Mouse (Mus musculus) kidney, postnatal 10 days (tissue): ENCODE data around the gene Tsks.

Experiments used
- DNase-seq: peaks from one replicate; pipeline ENCODE4 v3.0.0; 2021; ENCODE audit warnings: mixed read lengths

The Tsks gene

DNA sequence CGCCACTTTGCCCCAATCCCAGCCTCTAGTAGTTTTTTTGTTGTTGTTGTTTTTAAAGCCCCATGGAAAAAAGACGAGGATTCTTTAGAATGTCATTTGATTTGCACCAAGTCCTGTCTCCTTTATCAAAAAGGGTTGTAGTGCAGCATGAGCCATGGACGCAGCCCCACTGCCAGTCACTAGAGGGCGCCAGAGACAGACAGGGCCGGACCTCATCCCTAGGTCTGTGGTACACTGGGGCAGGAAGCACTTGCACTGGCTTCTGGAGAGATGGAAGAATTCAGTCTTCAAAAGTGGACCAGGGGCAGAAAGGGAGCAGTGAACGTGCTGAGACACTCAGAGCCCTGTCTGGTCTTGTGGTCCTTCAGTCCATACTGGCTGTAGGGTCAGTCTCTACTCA is 40.1 kb downstream of the Tsks start:
- peak; percentile 94 for DNase-seq

DNA sequence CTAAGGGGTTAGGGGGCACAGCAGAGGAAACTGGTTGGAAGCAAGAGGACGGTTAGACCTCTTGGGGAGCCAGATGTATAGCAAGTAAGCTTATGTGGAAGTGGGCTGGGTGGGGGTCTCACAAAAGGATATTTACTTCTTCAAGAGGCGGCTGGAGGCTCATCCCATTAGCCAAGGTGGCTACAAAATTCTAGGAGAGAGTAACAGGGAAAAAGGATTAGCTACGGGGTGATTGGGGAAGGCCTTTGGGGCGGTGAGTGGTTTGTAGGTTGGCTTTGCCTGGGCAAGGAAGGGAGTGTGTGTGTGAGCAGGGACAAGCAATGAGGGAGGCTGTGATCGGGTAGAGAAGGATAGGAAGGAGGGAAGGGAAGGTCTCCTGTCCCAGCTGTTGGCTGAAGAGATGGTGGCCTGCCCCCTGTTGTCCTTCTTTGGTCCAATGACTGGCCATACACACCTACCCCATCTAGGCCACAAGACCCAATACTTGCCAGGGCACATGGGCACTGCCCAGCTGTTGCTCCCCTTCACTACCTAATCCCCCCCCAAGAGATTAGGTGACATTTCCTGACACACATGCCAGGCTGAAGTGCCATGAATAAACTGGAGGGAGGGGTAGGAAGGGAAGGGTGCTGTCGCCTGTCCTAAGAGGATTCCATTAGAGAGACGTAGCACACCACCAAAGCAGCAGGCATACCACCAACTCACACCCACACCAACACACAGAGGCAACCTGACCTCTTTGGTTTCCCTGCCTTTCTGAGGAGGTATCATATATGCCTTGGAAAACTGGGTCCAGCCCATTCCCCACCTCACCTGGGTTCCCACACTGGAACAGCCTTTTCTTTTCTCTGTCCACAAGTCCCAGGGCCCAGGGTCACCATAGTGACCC is 41.2 kb downstream of the Tsks start:
- DNase-seq: no peak

DNA sequence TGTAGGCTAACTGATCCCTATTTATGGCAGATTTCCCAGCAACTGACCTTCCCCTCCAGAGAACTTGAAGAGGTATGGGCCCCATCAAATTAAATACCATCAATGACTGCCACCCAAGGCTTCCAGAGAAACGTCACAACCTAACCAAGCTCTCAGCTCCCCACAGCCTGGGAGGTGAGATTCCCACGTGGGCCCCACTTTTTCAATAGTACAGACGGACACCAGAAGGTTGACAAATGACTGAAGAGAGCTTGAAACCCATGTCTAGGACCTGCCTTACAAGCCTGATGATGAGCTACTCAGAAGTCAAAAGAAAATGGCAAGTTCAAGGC is 41.8 kb downstream of the Tsks start:
- DNase-seq: no peak

DNA sequence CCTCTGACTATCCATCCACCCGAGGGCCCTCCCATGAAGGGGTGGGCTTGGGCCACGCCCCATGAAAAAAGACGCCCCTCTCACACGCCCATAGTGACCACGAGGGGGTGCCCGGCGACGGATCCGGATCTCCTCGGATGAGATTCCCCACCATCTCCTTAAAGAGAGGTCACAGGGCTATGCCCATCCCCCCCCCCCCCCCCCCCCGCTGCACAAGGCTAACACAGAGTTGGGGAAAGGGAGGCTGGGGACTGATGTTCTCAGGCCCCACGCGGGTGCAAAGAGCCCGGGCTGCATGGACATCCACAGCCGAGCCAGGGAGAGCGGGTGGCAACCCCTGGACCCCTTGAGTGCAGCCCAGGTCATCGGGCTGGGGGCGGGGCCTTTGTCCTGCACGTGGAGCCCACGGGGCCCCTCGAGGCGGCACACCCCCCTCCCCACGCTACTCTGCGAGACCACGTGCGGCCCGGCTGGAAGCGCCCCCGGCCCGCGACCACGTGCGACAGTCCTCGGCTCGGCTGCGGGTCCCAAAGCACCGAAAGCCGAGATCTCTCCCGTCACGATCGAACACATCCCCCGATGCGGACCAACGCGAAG is 42.7 kb downstream of the Tsks start:
- peak; percentile 87 for DNase-seq

DNA sequence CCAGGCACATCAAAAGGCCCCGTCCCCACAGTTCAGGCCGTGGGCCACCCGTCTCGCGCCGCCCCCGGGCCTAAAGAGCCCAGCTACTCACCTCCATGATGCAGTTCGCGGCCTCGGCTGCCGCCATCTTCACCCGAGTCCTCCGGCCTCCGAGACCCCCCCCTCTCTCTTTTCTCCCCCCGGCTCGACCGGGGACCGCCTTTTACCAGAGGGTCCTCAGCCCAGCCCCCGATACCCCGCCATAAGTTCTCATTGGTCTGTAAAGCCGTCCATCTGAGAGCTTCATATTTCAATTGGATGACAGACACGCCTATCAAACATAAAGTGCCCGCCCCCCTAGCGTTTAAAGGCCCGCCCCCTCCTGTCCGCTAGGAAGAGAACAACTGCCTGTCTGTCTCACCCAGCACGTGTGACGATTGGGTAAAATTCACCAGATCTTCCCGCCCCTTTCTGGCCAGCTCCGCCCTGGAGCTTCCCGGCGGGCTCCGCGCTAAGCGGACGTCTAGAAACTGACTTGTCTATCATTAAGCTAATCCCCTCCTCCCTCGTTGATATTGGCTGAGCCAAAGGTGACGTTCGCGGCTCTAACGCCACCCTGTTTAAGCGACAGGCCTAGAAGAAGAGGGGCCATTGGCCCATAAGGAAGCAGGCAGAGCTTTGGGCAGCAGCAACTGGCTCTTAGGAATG is 43.3 kb downstream of the Tsks start, which contains the start of gene Prmt1:
Gene Prmt1, minus strand, starts transcription at position 377 of the 687 bp plus-strand sequence.
- peak; percentile 97 for DNase-seq

DNA sequence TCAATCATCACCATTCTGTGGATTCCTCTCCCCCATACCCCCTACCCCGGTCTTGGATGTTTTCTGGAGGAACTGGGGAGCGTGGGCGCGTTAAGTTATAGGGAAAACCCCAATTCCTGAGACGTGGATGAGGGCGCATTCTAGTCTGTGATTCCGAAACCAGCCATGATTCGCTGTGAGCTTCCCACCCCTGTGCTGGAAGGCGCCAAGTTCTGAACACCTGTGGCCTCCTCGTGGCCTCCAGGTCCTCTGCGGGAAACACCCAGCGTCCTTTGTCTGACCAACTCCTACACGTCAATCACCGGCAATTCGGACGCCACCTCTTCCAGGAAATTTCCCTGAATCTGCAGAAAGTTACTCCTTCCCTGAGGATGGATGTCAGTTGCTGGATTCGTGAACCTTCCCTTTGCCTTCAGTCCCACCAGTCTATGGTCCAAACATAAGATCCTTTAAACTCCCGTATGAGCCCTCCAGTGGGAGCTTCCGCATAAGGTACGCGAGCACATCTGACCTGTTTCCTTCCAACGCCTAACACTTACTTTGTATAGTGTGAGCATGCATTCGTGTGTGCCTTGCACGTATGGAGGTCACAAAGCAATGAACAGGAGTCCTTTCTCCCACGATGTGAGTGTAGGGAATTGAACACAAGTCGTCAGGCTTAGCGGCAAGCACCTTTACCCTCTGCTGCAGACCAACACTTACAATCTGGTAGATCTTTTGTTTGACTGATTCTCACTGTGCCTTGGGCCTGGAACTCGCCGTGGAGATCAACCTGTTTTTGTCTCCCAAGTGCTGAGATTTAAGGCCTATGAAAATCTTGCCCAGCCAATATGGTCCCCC is 44.1 kb downstream of the Tsks start:
- DNase-seq: no peak

DNA sequence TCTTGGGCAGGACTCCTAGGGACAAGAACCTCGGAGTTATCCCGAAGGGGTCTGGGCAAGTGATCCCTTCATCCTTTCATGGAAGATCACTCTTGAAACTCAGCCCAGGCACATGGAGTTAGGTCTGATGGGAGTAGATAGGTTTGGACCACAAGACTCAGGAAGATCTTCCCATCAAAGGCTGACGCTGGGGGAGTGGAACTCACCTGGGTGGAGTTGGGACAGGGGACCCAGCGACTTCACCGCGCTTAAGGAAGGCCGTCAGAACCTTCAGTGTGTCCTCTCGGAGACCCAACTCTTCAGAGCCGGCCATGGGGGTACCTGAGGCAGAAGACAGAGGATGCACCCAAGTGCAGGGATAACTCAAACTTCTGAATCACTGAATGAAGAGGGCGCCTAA is 53.7 kb downstream of the Tsks start:
- no peak for DNase-seq

DNA sequence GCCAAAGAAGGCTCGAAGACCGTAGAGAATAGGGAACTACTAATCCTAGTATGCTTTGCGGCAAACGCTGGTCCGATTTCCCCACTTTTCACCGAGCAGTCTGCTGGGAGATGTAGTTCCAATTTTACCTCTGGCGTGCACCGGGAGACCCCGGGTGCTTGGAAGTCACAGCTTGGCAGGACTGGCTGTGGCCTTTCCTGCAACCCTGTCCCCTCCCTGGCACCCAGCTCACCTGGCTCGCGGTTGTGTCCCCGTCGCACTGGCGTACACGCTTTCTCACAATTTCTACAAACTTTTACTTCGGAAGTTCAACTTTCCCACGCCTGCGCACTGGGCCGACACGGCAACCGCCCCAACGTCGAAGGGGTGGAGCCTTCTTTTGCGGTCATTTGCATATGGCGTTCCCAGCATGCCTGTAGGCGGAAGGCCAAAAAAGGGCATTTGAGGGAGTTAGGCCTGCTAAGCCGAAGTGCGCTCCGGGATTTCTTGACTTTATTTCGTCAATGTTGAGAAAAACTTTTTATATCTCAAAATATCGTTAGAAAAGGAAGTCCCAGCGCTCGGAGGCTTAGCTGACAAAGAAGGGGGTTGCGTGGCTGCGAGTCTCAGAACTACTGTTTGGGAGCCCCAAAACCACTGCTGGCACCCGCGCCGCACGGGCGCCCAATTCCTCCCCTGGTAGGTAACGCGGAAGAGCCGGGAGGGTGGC is 54.4 kb downstream of the Tsks start, which contains the start of gene Irf3:
Gene Irf3, plus strand, starts transcription at position 418 of the 709 bp plus-strand sequence.
- peak; percentile 98 for DNase-seq

DNA sequence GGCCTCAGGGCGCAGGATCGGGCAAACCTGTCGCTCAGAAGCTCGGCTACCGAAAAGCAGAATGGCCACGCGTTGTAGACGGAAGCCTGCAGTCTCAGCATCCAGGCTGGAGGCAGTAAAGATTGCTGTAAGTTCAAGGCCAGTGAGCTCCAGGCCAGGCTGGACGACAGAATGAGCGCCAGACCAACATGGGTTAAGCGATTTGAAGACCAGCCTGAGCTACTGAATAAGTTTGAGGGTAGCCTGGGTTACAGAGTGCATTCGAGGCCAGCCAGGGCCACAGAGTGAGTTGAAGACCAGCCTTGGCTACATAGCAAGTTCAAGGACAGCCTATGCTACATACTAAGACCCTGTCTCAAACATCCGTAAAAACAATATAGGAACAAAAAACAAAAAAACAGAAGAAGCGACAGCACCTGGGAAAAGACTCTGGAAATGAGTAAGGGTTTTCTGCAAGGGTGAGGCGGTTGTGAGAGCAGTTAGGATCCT is 55.0 kb downstream of the Tsks start:
- no peak for DNase-seq

DNA sequence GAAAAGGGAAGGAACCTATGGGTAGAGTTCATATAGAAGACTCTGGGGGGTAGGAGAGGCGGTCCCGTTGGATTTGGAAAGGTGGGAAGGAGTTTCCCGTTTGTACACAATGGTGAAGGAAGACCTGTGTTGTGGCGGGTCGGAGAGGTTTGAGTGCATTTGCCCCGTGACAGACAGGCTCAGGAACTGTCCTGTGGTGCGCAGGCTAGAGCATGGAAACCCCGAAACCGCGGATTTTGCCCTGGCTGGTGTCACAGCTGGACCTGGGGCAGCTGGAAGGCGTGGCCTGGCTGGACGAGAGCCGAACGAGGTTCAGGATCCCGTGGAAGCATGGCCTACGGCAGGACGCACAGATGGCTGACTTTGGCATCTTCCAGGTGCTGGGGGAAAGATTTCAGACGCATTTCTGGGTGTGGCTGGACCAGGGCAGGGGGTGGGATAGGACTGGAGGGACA is 55.5 kb downstream of the Tsks start, which contains the start of gene Bcl2l12:
Gene Bcl2l12, minus strand, starts transcription at position 212 of the 455 bp plus-strand sequence.
- peak; percentile 78 for DNase-seq

DNA sequence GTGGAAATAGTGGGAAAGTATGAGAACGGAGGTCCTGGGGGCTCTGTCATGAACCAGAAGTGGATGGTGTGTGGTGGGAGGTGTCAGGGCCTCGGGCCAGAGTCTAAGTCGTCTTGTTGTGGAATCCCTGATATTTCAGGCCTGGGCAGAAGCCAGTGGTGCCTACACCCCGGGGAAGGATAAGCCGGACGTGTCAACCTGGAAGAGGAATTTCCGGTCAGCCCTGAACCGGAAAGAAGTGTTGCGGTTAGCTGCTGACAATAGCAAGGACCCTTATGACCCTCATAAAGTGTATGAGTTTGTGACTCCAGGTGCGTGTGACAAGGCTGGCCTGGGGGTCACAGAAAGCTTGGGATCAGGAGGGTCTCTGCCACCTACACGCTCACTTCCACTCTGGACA is 56.7 kb downstream of the Tsks start:
- DNase-seq: no peak

DNA sequence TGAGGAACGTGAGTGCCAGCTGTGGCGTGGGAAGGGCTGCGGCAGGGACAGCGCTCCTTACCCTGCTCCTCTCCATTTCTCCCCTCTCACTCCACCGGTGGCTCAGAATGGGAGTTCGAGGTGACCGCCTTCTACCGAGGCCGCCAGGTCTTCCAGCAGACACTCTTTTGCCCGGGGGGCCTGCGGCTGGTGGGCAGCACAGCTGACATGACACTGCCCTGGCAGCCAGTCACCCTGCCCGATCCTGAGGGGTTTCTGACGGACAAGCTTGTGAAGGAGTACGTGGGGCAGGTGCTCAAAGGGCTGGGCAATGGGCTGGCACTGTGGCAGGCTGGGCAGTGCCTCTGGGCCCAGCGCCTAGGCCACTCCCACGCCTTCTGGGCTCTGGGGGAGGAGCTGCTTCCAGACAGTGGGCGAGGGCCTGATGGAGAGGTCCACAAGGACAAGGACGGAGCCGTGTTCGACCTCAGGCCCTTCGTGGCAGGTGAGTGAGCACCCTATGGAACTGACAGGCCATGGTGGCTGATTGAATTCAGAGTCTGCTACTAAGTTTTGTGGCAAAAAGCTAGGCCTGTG is 57.6 kb downstream of the Tsks start:
- no peak for DNase-seq

DNA sequence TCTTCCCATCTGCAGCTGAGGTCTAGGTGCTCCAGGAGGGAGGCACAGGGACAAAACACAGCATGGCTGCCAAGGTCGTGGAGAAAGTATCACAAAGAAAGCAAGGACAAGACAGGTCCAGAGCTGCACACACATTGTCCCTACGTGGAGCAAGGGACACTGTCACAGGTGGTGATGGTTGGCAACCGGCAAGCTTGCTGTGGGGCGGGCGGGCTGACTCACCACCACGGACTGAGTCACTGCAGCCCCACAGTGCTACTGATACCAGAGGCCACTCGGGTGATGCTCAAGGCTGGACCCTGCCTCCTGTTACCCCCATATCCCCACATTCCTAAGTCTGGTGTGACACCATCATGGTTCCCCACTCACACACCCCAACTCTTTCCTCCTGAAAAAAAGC is 59.4 kb downstream of the Tsks start:
- DNase-seq: no peak

DNA sequence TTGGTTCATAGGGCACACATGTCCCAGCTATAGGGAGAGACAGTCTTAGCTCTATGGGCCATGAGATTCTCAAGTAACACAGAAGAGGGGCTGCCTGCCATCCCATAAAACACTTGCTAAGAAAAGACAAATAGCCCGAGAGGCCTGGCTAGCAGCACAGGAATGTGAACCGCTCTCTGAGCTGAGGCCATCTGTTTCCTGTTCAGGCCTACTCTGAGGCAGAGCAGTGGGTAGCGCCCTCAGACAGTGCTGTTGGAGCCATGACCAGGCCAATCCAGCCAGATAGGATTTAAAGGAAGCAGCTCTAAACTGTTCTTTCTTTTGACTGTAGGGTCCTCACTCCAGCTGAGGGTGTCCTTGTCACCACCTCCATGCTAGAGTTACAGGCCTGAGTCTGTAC is 61.5 kb downstream of the Tsks start:
- DNase-seq: peak; percentile 60

DNA sequence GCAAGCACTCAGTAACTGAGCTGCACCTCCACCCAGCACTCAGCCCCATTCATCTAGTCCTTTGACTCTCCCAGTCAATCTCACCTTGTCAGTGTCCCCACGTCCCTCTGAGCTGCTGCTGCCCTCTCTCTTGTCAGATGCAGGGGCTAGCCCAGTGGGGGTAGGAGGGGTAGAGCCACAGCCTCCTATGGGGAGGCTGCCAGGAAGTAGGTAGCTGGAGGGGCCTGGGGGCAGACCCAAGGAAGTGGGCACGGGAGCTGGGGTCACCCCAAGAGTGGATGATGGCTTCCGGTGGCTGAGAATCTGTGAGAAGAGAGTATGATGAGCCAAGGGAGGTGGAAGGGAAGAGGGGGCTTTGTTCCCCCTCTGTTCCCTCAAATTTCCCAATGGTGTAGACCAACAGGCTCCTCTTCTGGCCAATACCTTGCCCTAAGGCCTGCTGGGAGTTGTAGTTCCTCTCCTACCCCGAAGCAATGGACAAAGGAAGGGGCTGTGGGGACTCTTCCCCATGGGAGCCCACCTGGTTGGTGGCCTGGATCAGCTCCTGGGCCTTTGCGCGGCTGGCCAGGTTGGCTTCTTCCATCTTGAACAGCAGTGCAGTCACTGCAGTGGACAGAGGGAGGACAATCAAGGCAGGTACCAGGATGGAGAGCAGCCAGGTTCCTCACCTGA is 62.5 kb downstream of the Tsks start:
- no peak for DNase-seq

DNA sequence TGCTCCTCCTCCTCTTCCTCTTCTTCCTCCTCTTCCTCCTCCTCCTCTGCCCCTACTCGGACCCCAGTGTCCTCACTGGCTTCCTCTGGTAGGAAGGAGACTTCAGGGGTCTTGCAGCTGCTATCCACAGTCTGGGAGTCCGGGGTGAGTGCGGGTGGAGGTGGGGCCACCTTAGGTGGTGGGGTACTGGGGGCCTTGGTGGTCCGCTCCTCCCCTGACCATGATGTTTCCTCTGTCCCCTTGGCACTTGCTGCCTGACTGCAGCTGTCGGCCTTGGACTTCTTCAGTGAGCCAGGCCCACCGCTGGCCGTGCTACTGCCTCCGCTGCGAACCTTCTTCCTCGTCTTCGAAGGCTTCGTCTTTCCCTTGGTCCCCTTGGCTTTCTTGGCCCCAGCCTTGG is 63.5 kb downstream of the Tsks start:
- DNase-seq: no peak

DNA sequence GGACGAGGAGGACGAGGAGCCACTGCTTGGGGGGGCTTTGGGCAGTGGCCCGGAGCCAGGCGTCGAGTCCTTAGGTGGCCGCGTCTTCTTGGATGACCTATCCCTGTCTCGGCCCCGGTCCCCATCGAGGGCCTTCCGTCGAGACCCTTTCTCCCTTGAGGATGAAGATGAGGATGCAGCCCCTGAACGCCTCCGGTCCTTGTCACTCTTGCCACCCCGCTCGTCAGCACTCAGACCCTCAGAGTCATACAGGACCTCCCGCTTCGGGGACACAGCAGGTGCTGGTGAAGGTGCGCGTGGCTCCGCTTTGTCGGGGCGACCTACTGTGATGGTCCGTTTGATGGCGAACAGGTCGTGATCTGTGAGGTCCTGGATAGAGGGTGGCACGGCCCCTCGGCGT is 64.1 kb downstream of the Tsks start:
- no peak for DNase-seq
